Mouse (Mus musculus): Measurements from ENCODE around the gene Zmynd8.

Gene Zmynd8

DNA sequence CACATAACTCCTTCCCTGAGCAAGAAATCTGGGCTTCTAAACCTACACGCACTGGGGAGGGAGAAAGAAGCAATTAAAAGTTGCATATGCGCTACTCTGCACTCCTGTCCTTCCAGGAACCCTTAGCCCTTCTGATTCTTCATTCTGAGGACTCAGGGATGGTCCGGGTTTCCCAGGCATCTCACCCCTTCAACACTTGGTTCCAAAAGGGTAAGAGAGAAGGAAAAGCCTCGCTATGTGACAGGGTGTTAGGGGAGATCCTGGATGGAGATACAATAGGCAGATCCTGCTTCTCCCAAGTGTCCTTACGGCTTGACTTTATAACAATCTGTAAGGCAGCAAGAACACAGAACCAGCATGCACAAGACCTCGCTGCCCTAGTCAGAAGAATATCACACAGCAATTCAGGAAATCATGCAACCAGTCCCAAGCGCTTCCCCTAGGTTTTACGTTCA lies 19.9 kb downstream of the Zmynd8 start:
- no peak for DNase-seq

DNA sequence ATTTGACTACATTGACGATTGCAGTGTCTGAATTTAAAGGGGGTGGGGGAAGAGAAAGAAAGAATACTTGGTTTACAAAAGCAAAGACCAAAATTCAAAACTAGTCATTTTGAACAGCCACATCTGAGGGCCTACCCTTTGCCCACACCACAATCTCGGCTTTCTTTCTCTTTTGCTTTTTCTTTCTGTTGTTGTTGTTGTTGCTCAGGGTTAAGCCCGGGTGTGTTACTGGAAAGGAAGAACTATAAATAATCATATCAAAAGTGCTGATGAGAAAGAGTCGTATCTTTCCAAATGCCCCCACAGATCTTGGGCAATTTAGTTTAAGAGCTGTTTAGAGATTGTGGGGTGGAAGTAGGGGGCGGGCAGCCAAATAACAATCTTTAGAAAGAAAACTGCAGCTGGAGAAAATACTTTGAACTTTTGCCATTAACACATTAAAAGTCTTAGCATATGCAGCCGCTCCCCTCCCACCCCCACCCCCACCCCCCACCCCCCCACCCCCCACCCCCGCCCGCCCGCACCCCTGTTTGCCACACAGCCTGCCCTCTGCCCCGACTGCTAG lies 20.7 kb downstream of the Zmynd8 start:
- DNase-seq: no peak

DNA sequence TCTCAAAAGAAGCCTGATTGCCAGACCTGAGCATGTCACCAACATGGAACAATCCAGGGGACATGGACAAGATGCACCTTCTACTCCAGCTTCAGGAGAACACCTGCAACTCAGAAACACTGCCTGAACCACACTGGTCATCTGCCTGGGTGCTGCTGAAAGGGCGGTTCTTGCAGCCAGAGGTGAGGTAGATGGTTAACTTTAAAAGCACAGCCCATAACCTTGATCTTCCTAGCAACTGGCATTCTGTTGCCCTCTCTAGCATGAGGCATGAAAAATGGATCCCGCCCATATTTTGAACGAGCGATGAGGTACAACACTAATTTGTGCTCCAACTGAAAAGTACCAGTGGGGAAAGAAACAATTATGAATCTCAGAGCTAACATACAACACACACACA lies 21.6 kb downstream of the Zmynd8 start:
- no peak for DNase-seq

DNA sequence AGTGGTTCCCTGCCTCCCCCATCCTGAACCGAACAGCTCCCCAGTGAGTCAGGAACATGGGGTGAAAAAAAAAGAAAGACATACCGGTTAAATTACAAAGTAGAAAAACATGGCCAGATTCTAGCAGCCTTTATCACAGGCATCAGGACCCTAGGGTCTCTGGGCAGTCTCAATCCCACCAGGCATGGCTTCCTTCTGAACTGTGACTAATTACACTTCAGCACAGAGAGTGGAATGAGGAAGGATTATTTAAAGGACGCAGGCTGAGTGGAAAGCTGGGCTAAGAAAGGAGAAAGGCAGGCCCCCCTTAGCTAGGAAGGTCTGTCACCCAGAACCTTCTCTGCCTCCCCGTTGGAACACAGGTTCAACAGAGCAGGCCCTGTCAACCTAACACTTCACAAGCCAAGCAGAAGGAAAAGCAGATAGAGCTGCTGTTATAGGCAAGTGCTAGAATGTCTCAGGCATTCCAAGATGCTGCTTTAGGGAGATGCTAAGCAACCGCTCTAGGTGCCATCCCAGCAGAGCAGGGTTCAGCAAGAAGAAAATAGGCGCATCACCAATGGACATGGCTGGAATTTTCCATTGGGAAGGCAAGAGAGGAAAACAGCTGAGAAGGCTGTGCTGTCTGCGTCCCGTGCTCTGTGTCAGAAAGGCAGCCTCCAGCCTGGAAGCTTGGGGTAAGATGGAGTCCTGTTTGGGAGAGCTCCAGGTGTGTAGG lies 22.5 kb downstream of the Zmynd8 start:
- no peak for DNase-seq

DNA sequence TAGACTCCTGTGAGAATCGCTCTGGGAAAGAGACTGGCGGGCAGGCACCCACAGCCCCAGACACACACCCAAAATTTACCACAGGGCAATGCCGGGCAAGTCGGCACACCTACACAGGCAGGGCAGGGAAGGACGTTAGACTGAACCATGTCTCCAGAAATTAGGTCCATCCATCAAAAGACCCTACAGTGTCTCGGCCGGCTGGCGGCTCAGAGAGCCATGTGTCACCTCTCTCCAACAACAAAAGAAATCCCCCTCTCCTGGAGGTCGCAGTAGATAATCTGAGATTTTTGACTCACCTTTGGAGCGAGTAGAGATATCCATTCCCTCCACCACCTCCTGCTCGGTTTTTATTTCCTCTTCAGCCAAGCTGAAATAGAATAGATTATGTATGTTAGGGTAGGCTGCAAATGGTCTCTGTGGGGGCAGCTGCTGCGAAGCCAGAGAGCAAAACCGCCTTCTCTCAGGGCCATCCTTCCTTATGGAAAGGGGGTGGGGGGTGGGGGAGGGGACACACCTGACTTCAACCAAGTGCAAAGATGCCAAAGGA lies 23.3 kb downstream of the Zmynd8 start:
- DNase-seq: no peak

DNA sequence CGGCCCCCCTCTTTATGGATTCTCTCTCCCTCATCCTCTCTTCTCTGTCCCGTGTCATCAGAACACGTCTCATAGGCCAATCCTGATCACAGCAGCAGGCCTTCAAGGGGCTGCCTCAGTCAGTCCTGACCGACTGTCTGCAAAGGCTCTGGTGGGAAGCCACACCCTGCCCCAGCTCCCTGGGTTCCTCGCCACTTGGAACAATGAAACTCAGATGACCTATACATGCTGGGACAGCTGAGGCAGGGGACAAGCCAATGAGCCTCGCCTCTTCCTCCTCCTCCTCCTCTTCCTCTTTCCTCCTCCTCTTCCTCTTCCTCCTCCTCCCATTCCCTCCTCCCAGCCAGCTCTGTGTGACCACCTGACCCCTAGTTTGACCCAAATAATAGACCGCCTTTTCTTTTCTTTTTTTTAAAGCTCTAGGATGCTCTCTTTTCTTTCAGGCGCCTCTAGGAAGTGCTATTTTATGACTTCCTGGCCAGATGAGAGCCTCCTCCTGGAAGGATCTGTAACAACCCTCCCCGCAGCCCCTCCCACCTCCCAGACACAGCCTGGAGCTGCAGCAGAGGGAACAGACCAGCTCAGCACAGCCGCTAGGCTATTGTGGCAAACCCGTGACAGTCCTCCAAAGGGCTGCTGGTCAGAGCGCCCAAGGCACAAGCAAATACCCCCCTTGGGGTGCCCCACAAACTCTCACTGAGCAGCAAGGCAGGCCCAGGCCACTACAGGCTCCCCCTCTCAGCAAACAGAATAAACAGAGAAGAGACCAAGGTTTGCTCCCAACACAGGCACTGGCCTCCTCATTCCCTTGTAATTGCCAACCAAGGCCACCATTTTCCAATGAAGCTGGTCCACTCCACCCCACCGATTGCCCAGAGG lies 24.1 kb downstream of the Zmynd8 start:
- DNase-seq: no peak

DNA sequence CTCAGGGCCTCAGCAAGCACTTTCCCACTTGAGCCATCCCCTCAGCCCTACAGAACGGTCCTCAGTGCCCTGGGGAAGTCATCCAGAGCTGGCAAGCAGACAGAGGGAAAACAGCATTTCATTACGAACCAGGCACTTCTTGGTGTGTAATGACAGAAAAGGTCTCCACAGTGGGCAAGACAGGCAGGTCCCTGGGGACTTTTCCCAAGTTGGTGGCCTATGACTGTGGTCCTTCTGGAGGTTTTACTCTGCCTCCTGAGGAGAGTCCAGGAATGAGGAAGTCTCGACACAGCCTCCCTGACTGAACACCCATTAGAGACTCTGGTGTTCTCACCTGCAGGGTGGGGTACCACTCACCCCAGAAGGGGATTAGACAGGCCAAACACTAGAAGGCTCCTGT lies 25.0 kb downstream of the Zmynd8 start:
- no peak for DNase-seq

DNA sequence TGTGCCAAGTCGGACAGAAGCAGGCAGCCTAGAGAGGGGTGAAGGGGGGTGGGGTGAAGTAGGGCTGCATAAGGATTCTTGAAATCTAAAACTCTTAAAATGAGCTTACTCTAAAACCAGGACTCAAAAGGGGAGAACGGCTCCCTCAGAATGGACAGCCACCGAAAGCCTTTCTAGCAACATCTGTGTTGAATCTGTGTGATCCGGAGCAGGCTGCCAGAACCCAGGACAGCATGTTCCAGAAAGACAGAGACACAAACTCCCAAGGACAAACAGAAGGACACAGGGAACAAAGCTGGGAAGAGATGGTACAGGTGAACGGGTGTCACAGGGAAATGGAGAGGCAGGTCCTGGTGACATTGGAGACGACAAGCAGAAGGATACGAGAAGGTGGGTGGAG lies 25.6 kb downstream of the Zmynd8 start:
- no peak for DNase-seq

DNA sequence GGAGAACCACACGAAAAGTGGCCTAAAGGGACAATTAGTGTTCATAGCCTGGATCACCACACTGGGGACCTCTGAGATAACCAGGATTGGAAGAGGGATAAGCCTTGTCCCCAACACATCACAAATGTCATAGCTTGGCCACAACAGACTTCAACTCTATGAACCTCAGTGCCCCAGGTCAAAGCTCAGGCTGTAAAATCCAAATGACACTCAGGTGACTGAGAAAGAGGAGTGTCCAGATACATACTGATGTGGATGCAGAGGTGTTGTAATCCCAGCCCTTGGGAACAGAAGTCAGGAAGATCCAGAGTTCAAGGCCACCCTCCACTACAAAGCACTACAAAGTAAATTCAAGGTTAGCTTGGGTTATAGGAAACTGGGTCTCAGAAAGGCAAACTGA lies 29.6 kb downstream of the Zmynd8 start:
- DNase-seq: no peak

DNA sequence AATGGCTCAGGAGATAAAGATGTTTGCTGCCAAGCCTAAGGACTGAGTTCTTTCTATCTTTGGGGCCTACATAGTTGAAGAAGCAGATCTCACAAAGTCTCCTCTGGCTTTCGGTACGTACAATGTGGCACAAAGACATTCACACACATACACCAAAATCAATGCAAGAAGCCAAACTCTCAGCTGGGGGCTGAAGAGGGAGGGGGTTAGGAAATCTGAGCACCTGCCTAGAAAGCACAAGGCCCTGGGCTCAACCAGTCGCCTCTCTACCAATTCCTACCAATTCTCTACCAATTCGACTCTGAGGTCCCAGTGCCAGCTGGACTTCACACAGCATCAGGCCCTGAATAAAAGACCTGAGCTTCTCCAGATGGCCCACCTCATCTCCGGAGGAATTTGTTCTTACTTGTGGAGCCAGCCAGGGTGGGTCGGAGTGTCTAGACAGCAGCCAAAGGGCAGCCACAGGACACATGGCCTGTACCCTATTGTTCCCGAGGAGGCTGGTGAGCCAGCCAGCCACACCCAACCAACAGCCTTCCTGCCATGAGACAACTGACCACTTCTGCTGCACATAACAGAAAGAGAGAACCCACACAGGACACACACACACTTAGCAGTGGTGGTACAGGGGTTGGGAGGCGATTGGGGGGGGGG lies 30.2 kb downstream of the Zmynd8 start:
- DNase-seq: no peak

DNA sequence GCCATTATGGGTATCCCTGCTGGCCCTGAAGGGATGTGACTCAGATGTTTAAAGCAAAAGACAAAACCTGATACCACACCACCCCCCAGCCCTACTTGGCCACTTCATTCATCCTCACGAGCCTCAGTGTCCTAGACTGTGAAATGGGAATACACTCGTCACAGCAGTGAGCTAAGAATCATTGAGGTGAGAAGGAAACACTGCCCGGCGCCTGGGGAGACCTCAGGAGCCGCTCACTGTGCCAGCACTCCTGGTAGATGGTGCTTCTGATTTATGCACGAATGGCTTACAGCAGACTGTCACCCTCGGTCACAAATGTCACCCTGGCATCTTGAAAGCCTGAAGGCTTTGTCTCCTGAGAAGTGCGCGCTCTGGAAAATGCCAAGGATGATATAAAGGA lies 31.3 kb downstream of the Zmynd8 start:
- no peak for DNase-seq

DNA sequence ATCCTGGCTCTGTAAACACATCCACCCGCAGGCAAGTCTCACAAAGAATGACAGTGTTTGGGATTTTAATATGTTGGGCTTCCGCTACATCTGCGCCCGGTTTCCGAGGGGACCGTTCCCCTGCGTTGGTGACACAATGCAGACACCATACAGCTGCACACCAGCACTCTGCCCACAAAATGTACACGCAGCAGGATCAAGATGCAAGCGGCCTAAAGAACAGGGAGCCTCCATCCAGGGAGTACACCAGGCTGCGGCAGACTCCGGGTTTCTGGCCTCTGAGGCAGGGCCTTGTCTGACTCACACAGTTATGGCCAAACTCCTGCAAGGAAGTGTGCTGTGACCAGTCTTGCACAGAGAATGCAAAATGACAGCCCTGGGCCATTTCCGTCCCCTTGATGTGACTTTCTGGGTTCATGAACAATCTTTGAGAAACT lies 31.8 kb downstream of the Zmynd8 start:
- DNase-seq: no peak

DNA sequence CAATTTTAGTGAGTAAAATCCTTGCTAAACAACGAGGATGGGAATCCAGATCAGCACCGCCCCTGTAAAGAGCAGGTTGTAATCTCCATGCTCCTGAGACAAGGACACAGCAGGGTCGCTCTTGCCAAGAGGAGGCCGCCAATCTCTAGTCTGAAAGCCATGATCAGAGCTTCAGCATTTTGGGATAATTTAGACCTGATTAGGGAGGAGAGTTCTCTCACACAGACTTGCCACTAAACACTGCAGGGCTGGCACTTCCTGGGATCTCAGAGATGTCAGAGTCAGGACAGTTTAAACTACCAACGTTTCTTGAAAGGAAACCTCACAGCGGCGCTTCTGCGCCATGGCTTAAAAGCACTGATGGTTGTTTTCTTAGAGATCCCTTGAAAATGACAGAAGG lies 32.4 kb downstream of the Zmynd8 start:
- no peak for DNase-seq

DNA sequence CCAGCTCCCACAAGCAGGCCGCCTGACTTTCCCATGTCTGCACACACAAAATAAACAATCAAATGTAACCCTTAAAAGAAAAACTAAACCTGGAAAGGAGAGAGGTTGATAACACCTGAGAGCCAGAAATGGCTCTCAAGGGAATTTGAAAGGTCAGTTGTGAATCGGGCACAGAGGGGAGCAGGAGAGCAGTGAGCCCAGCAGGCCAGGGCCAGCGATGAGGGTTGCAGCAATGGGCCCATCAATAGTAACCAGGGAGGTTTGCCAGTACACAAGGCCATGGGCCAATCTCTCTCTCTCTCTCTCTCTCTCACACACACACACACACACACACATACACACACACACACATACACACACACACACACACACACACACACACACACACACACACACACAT lies 34.0 kb downstream of the Zmynd8 start:
- DNase-seq: no peak

DNA sequence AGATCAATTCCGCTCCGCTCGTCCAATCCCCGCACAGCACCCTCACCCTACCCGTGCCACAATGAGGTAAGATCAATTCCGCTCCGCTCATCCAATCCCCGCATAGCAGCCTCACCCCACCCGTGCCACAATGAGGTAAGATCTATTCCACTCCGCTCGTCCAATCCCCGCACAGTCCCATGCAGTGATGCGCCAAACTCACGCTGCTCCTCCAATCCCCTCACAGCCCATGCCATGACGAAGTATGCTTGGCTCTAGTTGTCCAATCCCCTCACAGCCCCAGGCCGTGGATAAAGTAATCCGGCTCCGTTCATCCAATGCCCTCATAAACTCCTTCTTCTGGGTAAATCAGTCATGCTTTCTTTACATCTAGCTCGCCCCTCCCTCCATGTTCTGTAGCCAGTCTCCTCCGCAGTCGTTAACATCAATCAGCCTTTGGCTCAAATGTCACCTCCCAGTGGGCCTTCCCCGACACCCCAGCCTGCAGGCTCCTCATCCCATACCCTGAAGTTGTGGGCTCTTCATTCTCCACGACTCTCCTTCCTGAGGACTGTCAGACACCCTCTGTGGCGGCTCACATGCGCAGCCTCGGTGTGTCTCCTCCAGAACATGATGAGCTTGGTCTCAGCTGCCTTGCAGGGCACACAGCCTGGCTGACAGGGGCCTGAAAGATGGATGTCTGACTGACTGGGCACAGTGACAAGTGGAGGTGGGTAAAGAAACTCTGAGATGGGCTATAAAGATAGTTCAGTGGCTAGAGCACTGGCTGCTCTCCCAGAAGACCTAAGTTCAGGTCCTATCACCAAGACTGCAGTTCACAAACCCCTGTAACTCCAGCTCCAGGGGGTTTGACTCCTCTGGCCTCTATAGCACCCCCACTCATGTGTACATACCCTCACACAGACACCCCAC lies 36.9 kb downstream of the Zmynd8 start:
- DNase-seq: no peak

DNA sequence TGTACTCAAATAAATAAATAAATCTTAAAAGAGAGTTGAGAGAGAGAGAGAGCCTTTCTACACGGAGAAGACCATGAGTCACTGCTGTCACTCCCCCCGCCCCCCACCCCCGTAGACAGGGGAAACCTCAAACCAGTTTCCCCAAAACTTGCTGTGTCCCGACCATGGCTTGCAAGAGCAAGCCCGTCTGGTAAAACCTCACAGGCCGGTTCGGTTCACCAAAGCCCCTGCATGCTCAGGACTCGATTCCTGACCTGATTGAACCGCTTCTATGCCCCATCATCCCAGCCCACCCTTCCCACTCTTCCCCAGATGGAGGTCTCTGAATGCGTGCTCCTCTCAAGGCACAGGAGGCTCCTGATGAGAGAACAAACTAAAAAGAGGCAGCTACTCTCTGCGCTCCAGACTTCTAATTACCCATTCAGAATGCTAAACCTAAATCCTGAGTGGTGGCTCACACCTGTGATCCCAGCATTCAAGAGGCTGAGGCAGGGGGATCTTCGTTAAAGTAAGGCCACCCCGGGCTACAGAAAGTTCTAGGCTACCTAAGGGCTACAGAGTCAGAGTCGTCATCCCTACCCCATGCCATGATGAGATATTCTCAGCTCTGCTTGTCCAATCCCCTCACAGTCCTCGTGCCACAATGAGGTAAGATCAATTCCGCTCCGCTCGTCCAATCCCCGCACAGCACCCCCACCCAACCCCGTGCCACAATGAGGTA lies 37.7 kb downstream of the Zmynd8 start:
- no peak for DNase-seq

DNA sequence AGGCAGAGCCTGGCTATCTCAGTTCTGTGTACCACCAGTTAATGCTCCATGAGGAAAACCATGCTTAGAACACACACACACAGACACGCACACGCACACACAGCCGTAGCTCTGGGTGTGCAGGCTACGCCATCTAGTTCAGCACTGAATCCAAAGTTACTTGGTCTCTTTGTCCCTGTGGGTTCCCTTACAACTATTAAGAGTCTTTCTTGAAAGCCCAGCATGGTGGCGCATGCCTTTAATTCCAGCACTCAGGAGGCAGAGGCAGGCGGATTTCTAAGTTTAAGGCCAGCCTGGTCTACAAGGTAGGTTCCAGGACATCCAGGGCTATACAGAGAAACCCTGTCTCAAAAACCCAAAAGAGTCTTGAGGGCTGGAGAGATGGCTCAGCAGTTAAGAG lies 38.4 kb downstream of the Zmynd8 start:
- no peak for DNase-seq

DNA sequence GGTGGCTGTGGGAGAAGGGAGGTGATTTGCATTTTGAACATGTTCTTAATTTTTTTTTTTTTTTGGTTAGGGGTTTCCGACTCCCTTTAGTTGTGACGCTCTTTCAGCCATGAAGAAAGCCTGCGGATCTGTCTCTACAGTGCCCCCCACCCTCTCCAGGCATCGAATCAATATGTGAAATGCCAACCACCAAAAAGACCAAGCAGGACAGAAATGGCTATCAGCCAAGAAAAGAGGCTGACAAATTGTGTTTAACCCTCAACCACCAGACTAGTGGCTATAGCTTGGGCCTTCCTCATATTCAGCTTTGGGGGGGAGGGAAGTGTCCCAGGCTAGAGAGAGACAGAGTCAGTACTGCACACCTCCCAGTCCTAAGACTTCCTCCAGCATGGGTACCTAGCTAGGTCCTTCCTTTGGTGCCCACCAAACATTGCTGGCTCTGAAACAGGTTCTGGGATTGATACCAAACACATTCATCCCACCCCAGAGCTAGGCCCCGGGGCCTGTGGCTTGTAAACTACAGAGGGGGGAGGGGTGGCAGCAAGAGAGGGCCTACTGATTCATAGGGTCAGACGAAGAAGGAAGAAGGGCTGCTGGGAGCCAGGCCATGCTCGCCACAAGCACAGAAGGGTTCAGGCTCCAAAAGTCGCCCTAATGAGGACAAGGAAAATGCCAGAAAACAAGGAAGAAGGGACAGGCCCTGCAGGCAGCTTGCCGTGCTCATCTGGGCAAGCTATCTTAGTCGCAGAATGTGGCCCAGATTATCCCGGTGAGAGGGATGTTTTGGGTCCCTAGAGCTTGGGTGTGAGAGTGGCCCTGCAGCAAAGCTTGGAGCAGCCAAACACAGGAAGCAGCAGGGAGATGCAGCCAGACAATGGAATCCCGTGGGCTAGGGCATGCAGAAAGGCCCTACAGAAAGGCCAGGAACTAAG lies 40.1 kb downstream of the Zmynd8 start:
- no peak for DNase-seq

DNA sequence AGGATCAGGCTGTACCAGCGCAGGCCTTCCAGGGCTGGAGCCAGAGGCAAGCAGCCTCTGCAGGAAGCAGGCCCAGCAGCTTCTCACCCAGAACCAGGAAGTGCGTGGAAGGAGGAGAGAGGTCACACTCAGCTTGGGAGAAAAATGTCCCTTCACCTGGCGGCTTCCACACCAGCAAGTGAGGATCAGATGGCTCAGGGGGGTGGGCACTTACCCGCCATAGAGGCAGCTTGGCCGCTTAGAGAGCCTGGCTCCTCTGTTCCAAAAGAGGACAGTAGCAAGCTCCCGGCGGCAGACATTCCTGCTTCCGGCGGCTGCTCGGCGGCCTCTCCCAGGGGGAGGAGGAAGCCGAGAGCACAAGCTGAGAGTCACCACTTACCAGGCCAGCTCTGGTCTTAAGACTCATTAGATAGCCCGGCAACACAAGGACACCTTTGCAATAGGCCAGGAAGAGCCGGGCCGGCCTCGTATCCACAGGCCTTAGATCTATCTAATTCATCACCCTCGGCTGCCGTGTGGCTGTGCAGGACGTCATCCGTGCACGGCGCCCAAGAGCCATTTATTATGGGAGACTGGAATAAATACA lies 40.9 kb downstream of the Zmynd8 start:
- peak; percentile 25 for DNase-seq

DNA sequence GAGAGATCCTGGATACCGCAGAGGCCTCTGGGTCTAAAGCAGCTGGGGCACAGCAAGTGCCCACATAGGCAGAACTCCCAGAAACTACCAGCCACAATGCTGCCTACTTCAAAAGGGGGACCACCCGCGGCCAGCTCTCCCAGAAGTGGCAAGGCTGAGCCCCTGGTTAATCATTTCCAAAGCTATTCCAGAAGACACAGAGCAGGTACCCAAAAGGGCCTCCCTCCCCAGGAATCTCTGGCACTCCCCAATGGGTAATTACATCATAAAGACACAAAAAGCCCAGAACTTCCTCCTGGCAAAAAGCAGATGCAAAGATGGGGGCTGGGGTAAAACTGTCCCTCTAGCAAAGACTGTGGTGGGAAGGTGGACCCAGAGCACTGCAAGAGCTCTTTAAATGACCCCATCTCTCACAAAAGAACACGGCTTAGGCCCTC lies 41.4 kb downstream of the Zmynd8 start:
- DNase-seq: no peak

Data from thymus, postnatal 14 days (tissue).